Mouse (Mus musculus): ENCODE results near the gene Cfap97d2. TPM values are rescaled to one million over a fixed set of nuclear protein-coding genes. Genes with fewer than 3 reads are reported as not detected.

Gene Cfap97d2
- total and polyA plus RNA-seq, 3 experiments: not detected

DNA sequence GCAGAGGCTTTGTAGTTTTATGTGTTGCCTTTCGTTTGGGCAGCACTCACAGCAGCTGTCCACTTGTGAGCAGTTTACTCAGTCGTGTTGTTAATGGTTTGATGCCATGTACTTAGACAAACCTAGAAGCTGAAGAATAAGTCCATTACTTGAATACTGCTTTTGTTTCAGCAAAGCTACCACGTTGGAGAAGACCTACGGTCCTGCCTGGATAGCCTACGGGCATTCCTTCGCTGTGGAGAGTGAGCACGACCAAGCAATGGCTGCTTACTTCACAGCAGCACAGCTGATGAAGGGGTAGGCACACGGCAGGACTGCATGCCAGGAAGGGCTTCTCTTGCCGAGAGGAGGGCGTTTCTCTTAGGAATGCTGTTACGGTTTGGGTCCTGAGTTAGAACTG lies 63.5 kb downstream of the Cfap97d2 start:
- Histone ChIP-seq H3K4me1 (ENCODE audit: control insufficient read depth in 1 of 2, insufficient read depth in 2 of 2, low read length in 2 of 2) (no peaks in the 10 kb centered on the region), H3K27me3 (ENCODE audit: control insufficient read depth in 1 of 2, insufficient read depth in 2 of 2, low read length in 2 of 2) (no peaks in the 10 kb centered on the region), H3K36me3 (ENCODE audit: control insufficient read depth in 1 of 2, insufficient read depth in 2 of 2, low read length in 2 of 2) (peaks cover 0 to 31% of the 10 kb centered on the region in 2 experiments; a peak in 2 of 4 replicates), H3K4me3 (ENCODE audit: control insufficient read depth in 1 of 2, insufficient read depth in 1 of 2, low read depth in 2 of 2, low read length in 2 of 2) (no peak overlapping the region), H3K9ac (ENCODE audit: control insufficient read depth, low read depth, low read length, poor library complexity, severe bottlenecking) (no peak overlapping the region), H3K79me2 (ENCODE audit: control insufficient read depth, insufficient read depth, low read length, poor library complexity) (no peaks in the 10 kb centered on the region), H3K9me3 (replicated peaks; ENCODE audit: insufficient read depth, low read length) (no peaks in the 10 kb centered on the region), H3K27ac (ENCODE audit: control insufficient read depth, low read depth, low read length) (no peak overlapping the region)
- no peak for DNase-seq (ENCODE audit: low read depth, low spot score)
- TF ChIP-seq BHLHE40 (IDR thresholded peaks at IDR 0.05; ENCODE audit: borderline replicate concordance, low read depth, low read length) (no peak), SIN3A (IDR thresholded peaks at IDR 0.05; ENCODE audit: low read length) (no peak), MAX (IDR thresholded peaks at IDR 0.05; ENCODE audit: low read length) (no peak), MEF2A (IDR thresholded peaks at IDR 0.05; ENCODE audit: extremely low read depth, insufficient replicate concordance, low read depth, low read length, poor library complexity, severe bottlenecking) (no peak), POLR2A (IDR thresholded peaks at IDR 0.05; ENCODE audit: control insufficient read depth in 1 of 2, insufficient read depth in 1 of 2, low read depth in 1 of 2, low read length in 2 of 2, poor library complexity in 1 of 2) (no peak), POLR2AphosphoS2 (IDR thresholded peaks at IDR 0.05; ENCODE audit: low read length) (no peak), RAD21 (IDR thresholded peaks at IDR 0.05; ENCODE audit: low read depth, low read length) (no peak), E2F4 (IDR thresholded peaks at IDR 0.05; ENCODE audit: borderline replicate concordance, low read depth, low read length) (no peak), CTCF (IDR thresholded peaks at IDR 0.05 in 2 of 3, conservative IDR thresholded peaks at IDR 0.05 in 1 of 3; ENCODE audit: control insufficient read depth in 1 of 3, insufficient read depth in 1 of 3, low read depth in 2 of 3, low read length in 3 of 3, poor library complexity in 1 of 3, severe bottlenecking in 1 of 3) (no peak), KAT2A (conservative IDR thresholded peaks at IDR 0.05; ENCODE audit: low read depth, low read length) (no peak), POLR2AphosphoS5 (IDR thresholded peaks at IDR 0.05; ENCODE audit: borderline replicate concordance, low read depth, low read length) (no peak), GABPA (IDR thresholded peaks at IDR 0.05; ENCODE audit: low read depth, low read length) (no peak), TBP (IDR thresholded peaks at IDR 0.05; ENCODE audit: low read depth, low read length) (no peak), CHD1 (IDR thresholded peaks at IDR 0.05; ENCODE audit: low read depth, low read length) (no peak)

DNA sequence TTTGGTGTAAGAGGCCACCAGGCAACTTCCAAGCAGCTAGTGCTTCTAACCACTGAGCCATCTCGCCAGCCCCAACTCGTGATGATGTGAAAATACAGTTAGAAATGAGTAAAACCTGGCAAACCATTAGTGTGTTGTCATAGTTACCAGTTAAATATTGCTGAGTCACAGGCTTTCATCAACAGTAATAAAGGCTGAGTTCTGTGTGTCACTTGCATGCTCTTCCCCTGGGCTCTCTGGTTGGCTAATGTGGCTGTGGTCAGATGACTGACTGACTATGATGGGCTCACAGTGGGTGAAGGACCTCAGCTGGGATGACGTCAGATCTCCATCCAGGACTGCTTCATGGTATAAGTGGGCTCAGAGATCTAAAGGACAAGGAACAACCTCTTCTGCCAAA lies 74.8 kb downstream of the Cfap97d2 start:
- H3K9me3 ChIP-seq (replicated peaks; ENCODE audit: insufficient read depth, low read length): no peaks in the 10 kb centered on the region
- H3K27me3 ChIP-seq (ENCODE audit: control insufficient read depth in 1 of 2, insufficient read depth in 2 of 2, low read length in 2 of 2): no peaks in the 10 kb centered on the region
- peaks cover 12 to 13% of the 10 kb centered on the region in 2 experiments for H3K36me3 ChIP-seq (ENCODE audit: control insufficient read depth in 1 of 2, insufficient read depth in 2 of 2, low read length in 2 of 2)
- no peak for TF ChIP-seq ZMIZ1 (IDR thresholded peaks at IDR 0.05; ENCODE audit: low read depth, low read length)
- no peak for TF ChIP-seq UBTF (IDR thresholded peaks at IDR 0.05; ENCODE audit: borderline replicate concordance, insufficient read depth, low read depth, low read length)
- TF ChIP-seq E2F4 (IDR thresholded peaks at IDR 0.05; ENCODE audit: borderline replicate concordance, low read depth, low read length): no peak
- TF ChIP-seq MYC (IDR thresholded peaks at IDR 0.05; ENCODE audit: low read depth, low read length): no peak
- TF ChIP-seq GATA1 (IDR thresholded peaks at IDR 0.05; ENCODE audit: low read depth, low read length): no peak
- no peak for TF ChIP-seq NRF1 (IDR thresholded peaks at IDR 0.05; ENCODE audit: insufficient read depth, low read depth, low read length, poor library complexity, severe bottlenecking)
- no peak for TF ChIP-seq MEF2A (IDR thresholded peaks at IDR 0.05; ENCODE audit: extremely low read depth, insufficient replicate concordance, low read depth, low read length, poor library complexity, severe bottlenecking)
- TF ChIP-seq CTCF (IDR thresholded peaks at IDR 0.05 in 2 of 3, conservative IDR thresholded peaks at IDR 0.05 in 1 of 3; ENCODE audit: control insufficient read depth in 1 of 3, insufficient read depth in 1 of 3, low read depth in 2 of 3, low read length in 3 of 3, poor library complexity in 1 of 3, severe bottlenecking in 1 of 3): no peak
- TF ChIP-seq TBP (IDR thresholded peaks at IDR 0.05; ENCODE audit: low read depth, low read length): no peak
- TF ChIP-seq TCF12 (IDR thresholded peaks at IDR 0.05; ENCODE audit: low read depth, low read length): no peak
- TF ChIP-seq POLR2A (IDR thresholded peaks at IDR 0.05; ENCODE audit: control insufficient read depth in 1 of 2, insufficient read depth in 1 of 2, low read depth in 1 of 2, low read length in 2 of 2, poor library complexity in 1 of 2): no peak
- TF ChIP-seq ZC3H11A (IDR thresholded peaks at IDR 0.05; ENCODE audit: low read depth, low read length): no peak
- TF ChIP-seq MAX (IDR thresholded peaks at IDR 0.05; ENCODE audit: low read length): no peak
- no peak for TF ChIP-seq BHLHE40 (IDR thresholded peaks at IDR 0.05; ENCODE audit: borderline replicate concordance, low read depth, low read length)
- no peak for TF ChIP-seq SMC3 (IDR thresholded peaks at IDR 0.05; ENCODE audit: low read depth, low read length)
- H3K9ac ChIP-seq (ENCODE audit: control insufficient read depth, low read depth, low read length, poor library complexity, severe bottlenecking): no peak overlapping the region
- no peak overlapping the region for H3K4me3 ChIP-seq (ENCODE audit: control insufficient read depth in 1 of 2, insufficient read depth in 1 of 2, low read depth in 2 of 2, low read length in 2 of 2)
- H3K79me2 ChIP-seq (ENCODE audit: control insufficient read depth, insufficient read depth, low read length, poor library complexity): peaks cover 2% of the 10 kb centered on the region; the same call in 1 of the 2 replicates
- H3K27ac ChIP-seq (ENCODE audit: control insufficient read depth, low read depth, low read length): no peak overlapping the region
- H3K4me1 ChIP-seq (ENCODE audit: control insufficient read depth in 1 of 2, insufficient read depth in 2 of 2, low read length in 2 of 2): peaks cover 0 to 7% of the 10 kb centered on the region in 2 experiments; a peak in 2 of 4 replicates
- peak; percentile 42 for DNase-seq (ENCODE audit: low read depth, low spot score)

Measured in MEL (cell line).